Mouse (Mus musculus): ENCODE measurements at regions not wholly inside any gene's neighbourhood (a gene's known extent, or its start where the extent isn't known, plus 50 kb on each side); places are given as distances from the start of the nearest gene placed in this dataset.

DNA sequence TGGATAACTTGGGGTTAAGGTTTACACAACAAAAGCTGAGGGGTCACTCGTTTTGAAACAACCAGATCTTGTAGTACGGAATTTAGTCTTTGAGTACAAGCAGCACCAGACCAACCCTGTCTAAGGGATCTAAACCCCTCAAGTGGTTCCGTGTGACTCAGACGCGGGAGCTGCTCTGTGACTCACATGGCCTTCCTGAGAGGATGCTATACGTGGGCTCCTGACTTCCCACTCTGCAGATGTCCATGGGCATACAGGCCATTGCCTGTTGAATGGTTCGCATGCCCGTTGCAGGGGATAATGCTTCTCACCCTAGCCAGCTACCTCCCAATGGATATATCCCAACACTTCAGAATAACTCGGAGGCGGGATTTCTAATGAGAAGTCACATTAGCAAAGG lies 86.5 kb downstream of the Tpra1 start:
- TF ChIP-seq EP300 (IDR thresholded peaks at IDR 0.05; ENCODE audit: insufficient read depth, low read depth, low read length) (no peak), CTCF (IDR thresholded peaks at IDR 0.05) (no peak), POLR2A (IDR thresholded peaks at IDR 0.05; ENCODE audit: insufficient read depth, low read depth, low read length) (no peak)
